Mouse (Mus musculus): ENCODE results near the gene Srr.

DNA sequence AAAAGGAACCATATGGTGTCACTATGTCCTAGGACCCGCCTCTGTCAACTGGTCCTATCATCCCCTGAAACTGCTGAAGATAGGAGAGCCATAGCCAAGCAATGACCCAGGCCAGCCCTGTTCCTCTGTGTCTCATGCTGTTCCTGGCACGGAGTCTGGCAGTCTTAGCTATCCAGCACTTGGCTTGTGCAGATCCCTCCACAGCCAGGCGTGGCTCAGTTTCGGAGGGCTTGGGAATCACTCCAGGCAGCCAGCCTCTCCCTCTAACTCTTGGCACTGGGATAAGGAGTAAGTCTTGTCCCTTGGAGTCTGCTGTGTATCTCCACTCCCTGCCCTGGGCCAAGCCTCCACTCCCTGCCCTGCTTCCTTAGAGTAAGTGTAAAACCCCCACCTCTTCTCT is 59.1 kb downstream of the Srr start:
- TF ChIP-seq EP300 (IDR thresholded peaks at IDR 0.05; ENCODE audit: low read depth) (no peak), CTCF (IDR thresholded peaks at IDR 0.05; ENCODE audit: low read depth) (no peak)

Data from liver, embryonic 14.5 days (tissue).